Mouse (Mus musculus): ENCODE measurements around the gene Cav3. TPM values are rescaled to one million over a fixed set of nuclear protein-coding genes. Genes with fewer than 3 reads are reported as not detected.

Cav3 gene
- total and polyA plus RNA-seq, 3 experiments: not detected

- no peak for ATAC-seq (ENCODE audit: extremely low read depth, insufficient number of reproducible peaks, low FRiP score, poor library complexity, severe bottlenecking)
- Histone ChIP-seq H3K9me3 (replicated peaks) (peaks cover 87% of the 10 kb centered on the region), H3K4me3 (ENCODE audit: low read depth, low read length) (no peak overlapping the region), H3K4me1 (ENCODE audit: insufficient read depth, low read depth, low read length) (peaks cover 4% of the 10 kb centered on the region), H3K27me3 (ENCODE audit: insufficient read depth, low read length) (no peaks in the 10 kb centered on the region), H3K36me3 (replicated peaks) (no peaks in the 10 kb centered on the region)
- TF ChIP-seq CTCF (IDR thresholded peaks at IDR 0.05; ENCODE audit: low read depth, low read length) (no peak), GATA2 (IDR thresholded peaks at IDR 0.05; ENCODE audit: borderline replicate concordance, low read depth, low read length) (no peak), POLR2AphosphoS5 (IDR thresholded peaks at IDR 0.05; ENCODE audit: insufficient replicate concordance, low read depth, low read length) (no peak)
- DNase-seq (ENCODE audit: low spot score): no peak
Measured at GRCm38 (mm10) chr6:112491521-112491920, 32.2 kb downstream of the Cav3 start.

GRCm38 (mm10) chr6:112492656-112493055 is 33.4 kb downstream of the Cav3 start:
- peaks cover 4% of the 10 kb centered on the region for H3K4me1 ChIP-seq (ENCODE audit: insufficient read depth, low read depth, low read length)
- no peaks in the 10 kb centered on the region for H3K36me3 ChIP-seq (replicated peaks)
- DNase-seq (ENCODE audit: low spot score) (no peak), ATAC-seq (ENCODE audit: extremely low read depth, insufficient number of reproducible peaks, low FRiP score, poor library complexity, severe bottlenecking) (no peak)
- H3K9me3 ChIP-seq (replicated peaks): peaks cover 78% of the 10 kb centered on the region
- no peak overlapping the region for H3K4me3 ChIP-seq (ENCODE audit: low read depth, low read length)
- no peak for TF ChIP-seq GATA2 (IDR thresholded peaks at IDR 0.05; ENCODE audit: borderline replicate concordance, low read depth, low read length)
- no peak for TF ChIP-seq TAL1 (conservative IDR thresholded peaks at IDR 0.05; ENCODE audit: low read depth, low read length)
- TF ChIP-seq GATA1 (IDR thresholded peaks at IDR 0.05; ENCODE audit: borderline replicate concordance, low read length): no peak
- no peak for TF ChIP-seq POLR2AphosphoS5 (IDR thresholded peaks at IDR 0.05; ENCODE audit: insufficient replicate concordance, low read depth, low read length)
- no peak for TF ChIP-seq CTCF (IDR thresholded peaks at IDR 0.05; ENCODE audit: low read depth, low read length)
- H3K27me3 ChIP-seq (ENCODE audit: insufficient read depth, low read length): no peaks in the 10 kb centered on the region

GRCm38 (mm10) chr6:112493371-112493770 is 34.1 kb downstream of the Cav3 start:
- Histone ChIP-seq H3K9me3 (replicated peaks) (peaks cover 76% of the 10 kb centered on the region), H3K4me1 (ENCODE audit: insufficient read depth, low read depth, low read length) (peaks cover 4% of the 10 kb centered on the region), H3K36me3 (replicated peaks) (no peaks in the 10 kb centered on the region), H3K4me3 (ENCODE audit: low read depth, low read length) (no peak overlapping the region), H3K27me3 (ENCODE audit: insufficient read depth, low read length) (no peaks in the 10 kb centered on the region)
- DNase-seq (ENCODE audit: low spot score) (no peak), ATAC-seq (ENCODE audit: extremely low read depth, insufficient number of reproducible peaks, low FRiP score, poor library complexity, severe bottlenecking) (no peak)
- TF ChIP-seq GATA1 (IDR thresholded peaks at IDR 0.05; ENCODE audit: borderline replicate concordance, low read length): no peak
- TF ChIP-seq POLR2AphosphoS5 (IDR thresholded peaks at IDR 0.05; ENCODE audit: insufficient replicate concordance, low read depth, low read length): no peak
- no peak for TF ChIP-seq TAL1 (conservative IDR thresholded peaks at IDR 0.05; ENCODE audit: low read depth, low read length)
- no peak for TF ChIP-seq CTCF (IDR thresholded peaks at IDR 0.05; ENCODE audit: low read depth, low read length)
- TF ChIP-seq GATA2 (IDR thresholded peaks at IDR 0.05; ENCODE audit: borderline replicate concordance, low read depth, low read length): no peak

- H3K9me3 ChIP-seq (replicated peaks): peaks cover 69% of the 10 kb centered on the region
- ATAC-seq (ENCODE audit: extremely low read depth, insufficient number of reproducible peaks, low FRiP score, poor library complexity, severe bottlenecking): no peak
Measured at GRCm38 (mm10) chr6:112494620-112495081, 35.3 kb downstream of the Cav3 start.

DNA sequence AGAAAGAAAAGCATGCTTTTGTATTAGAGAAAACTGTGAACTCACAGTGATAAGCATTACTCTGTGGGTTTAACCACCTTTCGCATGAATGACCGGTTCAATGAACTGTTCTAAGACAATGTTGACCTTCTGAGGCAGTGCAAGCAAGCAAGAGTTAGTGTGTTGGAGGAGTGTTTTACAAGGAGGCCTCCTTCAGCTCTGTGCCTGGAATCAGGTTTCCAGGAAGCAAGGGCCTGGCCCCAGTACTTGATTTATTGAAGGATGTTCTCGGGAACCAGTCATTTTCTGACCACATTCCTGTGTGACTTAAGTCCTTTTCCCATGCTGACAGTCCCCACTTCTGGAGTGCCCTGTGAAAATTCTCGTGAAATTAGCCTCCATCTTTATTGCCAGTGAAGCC is 35.9 kb downstream of the Cav3 start:
- no peaks in the 10 kb centered on the region for H3K27me3 ChIP-seq (ENCODE audit: insufficient read depth, low read length)
- H3K4me1 ChIP-seq (ENCODE audit: insufficient read depth, low read depth, low read length): peaks cover 4% of the 10 kb centered on the region
- no peak for TF ChIP-seq CTCF (IDR thresholded peaks at IDR 0.05; ENCODE audit: low read depth, low read length)
- TF ChIP-seq TAL1 (conservative IDR thresholded peaks at IDR 0.05; ENCODE audit: low read depth, low read length): no peak
- no peak for TF ChIP-seq GATA1 (IDR thresholded peaks at IDR 0.05; ENCODE audit: borderline replicate concordance, low read length)
- TF ChIP-seq GATA2 (IDR thresholded peaks at IDR 0.05; ENCODE audit: borderline replicate concordance, low read depth, low read length): no peak
- no peak for TF ChIP-seq POLR2AphosphoS5 (IDR thresholded peaks at IDR 0.05; ENCODE audit: insufficient replicate concordance, low read depth, low read length)
- ATAC-seq (ENCODE audit: extremely low read depth, insufficient number of reproducible peaks, low FRiP score, poor library complexity, severe bottlenecking): no peak
- no peak for DNase-seq (ENCODE audit: low spot score)
- peaks cover 65% of the 10 kb centered on the region for H3K9me3 ChIP-seq (replicated peaks)
- no peak overlapping the region for H3K4me3 ChIP-seq (ENCODE audit: low read depth, low read length)
- no peaks in the 10 kb centered on the region for H3K36me3 ChIP-seq (replicated peaks)

More at GRCm38 (mm10) chr6:112494620-112495081, 35.3 kb downstream of the Cav3 start:
- Histone ChIP-seq H3K4me3 (ENCODE audit: low read depth, low read length) (no peak overlapping the region; the same call in 1 of the 2 replicates), H3K4me1 (ENCODE audit: insufficient read depth, low read depth, low read length) (peaks cover 4% of the 10 kb centered on the region), H3K36me3 (replicated peaks) (no peaks in the 10 kb centered on the region), H3K27me3 (ENCODE audit: insufficient read depth, low read length) (no peaks in the 10 kb centered on the region)
- TF ChIP-seq CTCF (IDR thresholded peaks at IDR 0.05; ENCODE audit: low read depth, low read length): no peak
- no peak for TF ChIP-seq GATA2 (IDR thresholded peaks at IDR 0.05; ENCODE audit: borderline replicate concordance, low read depth, low read length)
- TF ChIP-seq POLR2AphosphoS5 (IDR thresholded peaks at IDR 0.05; ENCODE audit: insufficient replicate concordance, low read depth, low read length): no peak
- TF ChIP-seq GATA1 (IDR thresholded peaks at IDR 0.05; ENCODE audit: borderline replicate concordance, low read length): no peak
- TF ChIP-seq TAL1 (conservative IDR thresholded peaks at IDR 0.05; ENCODE audit: low read depth, low read length): no peak
- no peak for DNase-seq (ENCODE audit: low spot score)

- H3K9me3 ChIP-seq (replicated peaks): peaks cover 62% of the 10 kb centered on the region
- DNase-seq (ENCODE audit: low spot score) (no peak), ATAC-seq (ENCODE audit: extremely low read depth, insufficient number of reproducible peaks, low FRiP score, poor library complexity, severe bottlenecking) (no peak)
- H3K4me1 ChIP-seq (ENCODE audit: insufficient read depth, low read depth, low read length): peaks cover 4% of the 10 kb centered on the region
- no peaks in the 10 kb centered on the region for H3K27me3 ChIP-seq (ENCODE audit: insufficient read depth, low read length)
- H3K36me3 ChIP-seq (replicated peaks): no peaks in the 10 kb centered on the region
- no peak for TF ChIP-seq CTCF (IDR thresholded peaks at IDR 0.05; ENCODE audit: low read depth, low read length)
- no peak for TF ChIP-seq GATA2 (IDR thresholded peaks at IDR 0.05; ENCODE audit: borderline replicate concordance, low read depth, low read length)
- no peak for TF ChIP-seq POLR2AphosphoS5 (IDR thresholded peaks at IDR 0.05; ENCODE audit: insufficient replicate concordance, low read depth, low read length)
- no peak for TF ChIP-seq TAL1 (conservative IDR thresholded peaks at IDR 0.05; ENCODE audit: low read depth, low read length)
- no peak for TF ChIP-seq GATA1 (IDR thresholded peaks at IDR 0.05; ENCODE audit: borderline replicate concordance, low read length)
- no peak overlapping the region for H3K4me3 ChIP-seq (ENCODE audit: low read depth, low read length)
Measured at GRCm38 (mm10) chr6:112496291-112497060, 37.2 kb downstream of the Cav3 start.

All from G1E (cell line).